Mouse (Mus musculus) CH12.LX (cell line): ENCODE measurements around the gene Dnmt3l. TPM values are rescaled to one million over a fixed set of nuclear protein-coding genes. Genes with fewer than 3 reads are reported as not detected.

ENCODE experiments used
- DNase-seq: peaks from one replicate; pipeline ENCODE4 v3.0.0-alpha.2; 2013; ENCODE audit errors: extremely low read depth
- H3K27ac ChIP-seq: 2 replicates; pipeline ENCODE4 v1.5.1; 2012; ENCODE audit warnings: low read depth, mild to moderate bottlenecking, control low read depth, moderate library complexity; ENCODE audit not compliant: insufficient read depth
- H3K27me3 ChIP-seq: replicated peaks from 2 replicates; pipeline ENCODE3; 2012; ENCODE audit warnings: inconsistent platforms
- H3K36me3 ChIP-seq, 2 experiments: replicated peaks in 1 of 2; 2 replicates each; pipeline versions ENCODE3 to v1.6.1; 2012; ENCODE audit warnings: inconsistent platforms in 1 of 2, low read length in 1 of 2, mild to moderate bottlenecking in 1 of 2, mixed read lengths in 1 of 2, moderate library complexity in 1 of 2; ENCODE audit not compliant: control insufficient read depth in 1 of 2, insufficient read depth in 1 of 2
- H3K4me1 ChIP-seq, 2 experiments: 2 replicates each; pipeline ENCODE4 v1.6.1; 2012; ENCODE audit warnings: inconsistent platforms in 1 of 2, moderate library complexity in 1 of 2; ENCODE audit not compliant: insufficient read depth in 2 of 2, control insufficient read depth in 1 of 2
- H3K4me2 ChIP-seq: 2 replicates; pipeline ENCODE4 v1.6.1; 2012; ENCODE audit warnings: low read depth, mild to moderate bottlenecking, control low read depth; ENCODE audit not compliant: poor library complexity, insufficient read depth, severe bottlenecking
- H3K4me3 ChIP-seq, 3 experiments: fragments of 150-350 bp in 1 of 3; sonication (generic) in 1 of 3; replicated peaks in 1 of 3; 2 replicates each; pipeline versions ENCODE3 to v1.5.1; 2011 to 2012; ENCODE audit warnings: low read depth in 2 of 3, low read length in 2 of 3, mild to moderate bottlenecking in 2 of 3, moderate library complexity in 2 of 3, control low read depth in 1 of 3, improper control_type of control experiment in 1 of 3, inconsistent platforms in 1 of 3, mixed read lengths in 1 of 3; ENCODE audit not compliant: poor library complexity in 1 of 3
- H3K79me2 ChIP-seq: replicated peaks from 2 replicates; pipeline ENCODE4 v1.6.1; 2012; ENCODE audit warnings: mild to moderate bottlenecking, moderate library complexity; ENCODE audit not compliant: control insufficient read depth, poor library complexity, insufficient read depth, severe bottlenecking; ENCODE audit errors: extremely low read depth
- H3K9ac ChIP-seq: 2 replicates; pipeline ENCODE4 v1.6.1; 2012; ENCODE audit warnings: low read depth, mild to moderate bottlenecking, control low read depth, moderate library complexity; ENCODE audit not compliant: insufficient read depth
- H3K9me3 ChIP-seq: replicated peaks from 2 replicates; pipeline ENCODE3; 2012; ENCODE audit warnings: low read length, inconsistent platforms, mixed read lengths
- CHD2 ChIP-seq: IDR thresholded peaks from 2 replicates; pipeline ENCODE4 v1.6.1; 2011; ENCODE audit warnings: low read length, improper control_type of control experiment
- E2F4 ChIP-seq: IDR thresholded peaks from 2 replicates; pipeline ENCODE4 v1.6.1; 2011; ENCODE audit warnings: low read depth, low read length, improper control_type of control experiment; ENCODE audit not compliant: insufficient replicate concordance
- ELF1 ChIP-seq: IDR thresholded peaks from 2 replicates; pipeline ENCODE4 v1.6.1; 2014; ENCODE audit warnings: low read depth, mild to moderate bottlenecking, inconsistent platforms, low read length, improper control_type of control experiment
- EP300 ChIP-seq: IDR thresholded peaks from 2 replicates; pipeline ENCODE4 v1.6.1; 2011; ENCODE audit warnings: low read length, improper control_type of control experiment
- ETS1 ChIP-seq: conservative IDR thresholded peaks from 2 replicates; pipeline ENCODE4 v1.6.1; 2012; ENCODE audit warnings: low read depth, mild to moderate bottlenecking, inconsistent platforms, low read length, improper control_type of control experiment, moderate library complexity
- HCFC1 ChIP-seq: IDR thresholded peaks from 2 replicates; pipeline ENCODE4 v1.6.1; 2012; ENCODE audit warnings: low read depth, mild to moderate bottlenecking, inconsistent platforms, low read length, improper control_type of control experiment
- IRF4 ChIP-seq: IDR thresholded peaks from 2 replicates; pipeline ENCODE4 v1.6.1; 2014; ENCODE audit warnings: low read depth, mild to moderate bottlenecking, inconsistent platforms, low read length, improper control_type of control experiment
- JUN ChIP-seq: IDR thresholded peaks from 2 replicates; pipeline ENCODE4 v1.6.1; 2011; ENCODE audit warnings: low read depth, mild to moderate bottlenecking, low read length, improper control_type of control experiment, moderate library complexity; ENCODE audit not compliant: insufficient read depth
- JUND ChIP-seq: conservative IDR thresholded peaks from 2 replicates; pipeline ENCODE4 v1.6.1; 2011; ENCODE audit warnings: low read depth, low read length, improper control_type of control experiment
- KAT2A ChIP-seq: IDR thresholded peaks from 2 replicates; pipeline ENCODE4 v1.6.1; 2012; ENCODE audit warnings: low read length, improper control_type of control experiment, inconsistent platforms; ENCODE audit not compliant: insufficient replicate concordance
- MAFK ChIP-seq: IDR thresholded peaks from 2 replicates; pipeline ENCODE4 v1.6.1; 2011; ENCODE audit warnings: low read length, improper control_type of control experiment; ENCODE audit not compliant: insufficient replicate concordance
- MAZ ChIP-seq: IDR thresholded peaks from 2 replicates; pipeline ENCODE4 v1.6.1; 2012; ENCODE audit warnings: low read depth, mild to moderate bottlenecking, inconsistent platforms, low read length, improper control_type of control experiment, moderate library complexity
- MEF2A ChIP-seq: IDR thresholded peaks from 2 replicates; pipeline ENCODE4 v1.6.1; 2014; ENCODE audit warnings: low read depth, mild to moderate bottlenecking, inconsistent platforms, low read length, improper control_type of control experiment, borderline replicate concordance
- MXI1 ChIP-seq: IDR thresholded peaks from 2 replicates; pipeline ENCODE4 v1.6.1; 2011; ENCODE audit warnings: mild to moderate bottlenecking, low read depth, low read length, improper control_type of control experiment
- MYC ChIP-seq: IDR thresholded peaks from 2 replicates; pipeline ENCODE4 v1.6.1; 2011; ENCODE audit warnings: low read depth, mild to moderate bottlenecking, improper control_type of control experiment, low read length
- NELFE ChIP-seq: IDR thresholded peaks from 2 replicates; pipeline ENCODE4 v1.6.1; 2011; ENCODE audit warnings: low read depth, low read length, improper control_type of control experiment
- PAX5 ChIP-seq: IDR thresholded peaks from 2 replicates; pipeline ENCODE4 v1.6.1; 2012; ENCODE audit warnings: low read length, inconsistent platforms, mixed read lengths
- POLR2A ChIP-seq: IDR thresholded peaks from 2 replicates; pipeline ENCODE4 v1.6.1; 2011; ENCODE audit warnings: low read depth, mild to moderate bottlenecking, improper control_type of control experiment, low read length
- POLR2AphosphoS2 ChIP-seq: IDR thresholded peaks from 2 replicates; pipeline ENCODE4 v1.6.1; 2011; ENCODE audit warnings: low read depth, low read length, improper control_type of control experiment
- TBP ChIP-seq: conservative IDR thresholded peaks from 2 replicates; pipeline ENCODE4 v1.6.1; 2011; ENCODE audit warnings: low read depth, low read length, improper control_type of control experiment
- UBTF ChIP-seq: IDR thresholded peaks from 2 replicates; pipeline ENCODE4 v1.6.1; 2012; ENCODE audit warnings: low read depth, mild to moderate bottlenecking, inconsistent platforms, low read length, improper control_type of control experiment, moderate library complexity
- USF1 ChIP-seq: IDR thresholded peaks from 2 replicates; pipeline ENCODE4 v1.6.1; 2014; ENCODE audit warnings: low read depth, mild to moderate bottlenecking, inconsistent platforms, low read length, improper control_type of control experiment
- USF2 ChIP-seq: conservative IDR thresholded peaks from 2 replicates; pipeline ENCODE4 v1.6.1; 2011; ENCODE audit warnings: low read depth, low read length, improper control_type of control experiment
- ZC3H11A ChIP-seq: IDR thresholded peaks from 2 replicates; pipeline ENCODE4 v1.6.1; 2012; ENCODE audit warnings: low read depth, mild to moderate bottlenecking, inconsistent platforms, low read length, improper control_type of control experiment
- ZKSCAN1 ChIP-seq: IDR thresholded peaks from 2 replicates; pipeline ENCODE4 v1.6.1; 2012; ENCODE audit warnings: low read depth, inconsistent platforms, low read length, improper control_type of control experiment, borderline replicate concordance
- ZNF384 ChIP-seq: IDR thresholded peaks from 2 replicates; pipeline ENCODE4 v1.6.1; 2012; ENCODE audit warnings: low read depth, low read length, improper control_type of control experiment, inconsistent platforms
- dilution Hi-C: fragments of 300-500 bp; cut with MboI; formaldehyde crosslinking; loops from 2 replicates; pipeline ENCODE4 v1.14.3; 2020; ENCODE audit warnings: low sequenced_read_pairs; ENCODE audit not compliant: extremely low pct_unique_long_range_greater_than_20kb, extremely low pct_ligation_motif_present
- in situ Hi-C: fragments of 300-500 bp; cut with MboI; formaldehyde crosslinking; loops from 3 replicates; pipeline ENCODE4 v1.14.3; 2019; ENCODE audit warnings: low sequenced_read_pairs, low pct_ligation_motif_present, low pct_unique_long_range_greater_than_20kb, mixed read lengths
- polyA plus RNA-seq: library from polyadenylated mRNA; unstranded; fragments of >175 nt; gene quantifications from 2 replicates; pipeline ENCODE4 v1.2.1, GENCODE M21; 2012; ENCODE audit warnings: low read depth; ENCODE audit not compliant: insufficient read length
- total RNA-seq, 2 experiments: library from RNA; depleted of rRNA; stranded (reverse); fragments of 300-350 nt in 1 of 2; fragments of >200 nt in 1 of 2; gene quantifications; 2 replicates each; pipeline ENCODE4 v1.2.3; 2012 to 2014

Gene Dnmt3l
- total and polyA plus RNA-seq, 3 experiments: 0.21 to 0.23 TPM; not detected in 1

- Histone ChIP-seq H3K9me3 (no peaks in the 10 kb centered on the region), H3K27ac (no peak overlapping the region), H3K9ac (no peak overlapping the region), H3K4me1 (peaks cover 0 to 2% of the 10 kb centered on the region in 2 experiments; a peak in 2 of 4 replicates), H3K27me3 (peaks cover 41% of the 10 kb centered on the region), H3K79me2 (no peaks in the 10 kb centered on the region), H3K4me3 (no peak overlapping the region), H3K36me3 (no peaks in the 10 kb centered on the region), H3K4me2 (no peak overlapping the region)
- no peak for DNase-seq
- dilution Hi-C loops (no loop called here), in situ Hi-C loops (loop anchor here (25.0 kb wide), 1 partner anchor 350 kb away; no protein-coding TSS in a partner anchor)
- TF ChIP-seq CHD2 (no peak), MAZ (no peak), ETS1 (no peak), ELF1 (no peak), TBP (no peak), MXI1 (no peak), MYC (no peak), EP300 (no peak), POLR2A (no peak), ZNF384 (no peak), USF2 (no peak), MEF2A (no peak), ZC3H11A (no peak), JUND (no peak)
These were observed 4.6 kb upstream of the Dnmt3l start for GRCm38 (mm10) chr10:78037139-78037538.

- Histone ChIP-seq H3K27me3 (peaks cover 33% of the 10 kb centered on the region), H3K27ac (no peak overlapping the region), H3K4me2 (no peak overlapping the region), H3K36me3 (no peaks in the 10 kb centered on the region), H3K9me3 (no peaks in the 10 kb centered on the region), H3K79me2 (no peaks in the 10 kb centered on the region), H3K9ac (no peak overlapping the region), H3K4me3 (no peak overlapping the region), H3K4me1 (peaks cover 14 to 46% of the 10 kb centered on the region in 2 experiments)
- TF ChIP-seq ZNF384 (no peak), ELF1 (no peak), KAT2A (no peak), USF2 (no peak), PAX5 (no peak), POLR2AphosphoS2 (no peak), ZKSCAN1 (no peak), NELFE (no peak), UBTF (no peak), MEF2A (no peak), JUND (no peak), JUN (no peak), MXI1 (no peak), E2F4 (no peak), MAFK (no peak), IRF4 (no peak), HCFC1 (no peak), USF1 (no peak)
- dilution Hi-C loops: no loop called here
- in situ Hi-C loops: loop anchor here (25.0 kb wide), 1 partner anchor 345 kb away; no protein-coding TSS in a partner anchor
- no peak for DNase-seq
These were observed 349 bp downstream of the Dnmt3l start for GRCm38 (mm10) chr10:78042096-78042495.
